Mouse (Mus musculus): ENCODE results near the gene Sult6b2.

Sult6b2 gene

DNA sequence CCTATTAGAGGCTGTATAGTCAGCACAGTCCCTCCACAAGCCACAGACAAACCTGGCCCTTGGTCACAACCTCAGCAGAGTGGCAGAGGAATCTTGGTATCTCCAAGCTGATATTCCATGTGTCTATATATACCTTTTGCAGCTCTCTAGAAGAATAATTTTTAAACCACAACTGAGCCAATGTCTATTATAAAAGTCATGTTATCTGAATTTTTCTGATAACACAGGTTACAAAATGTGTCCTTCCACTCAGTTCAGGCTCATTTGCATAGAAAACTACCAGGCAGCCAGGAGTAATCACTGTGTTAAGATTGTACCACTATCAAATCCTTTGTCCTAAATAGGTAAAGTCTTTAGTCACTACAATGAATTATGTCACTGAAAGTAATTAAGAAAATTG is at the start of gene Sult6b2:
Gene Sult6b2, minus strand, starts transcription at position 101 of the 400 bp plus-strand sequence.
- no peak for DNase-seq (ENCODE audit: low read depth, low spot score)

DNA sequence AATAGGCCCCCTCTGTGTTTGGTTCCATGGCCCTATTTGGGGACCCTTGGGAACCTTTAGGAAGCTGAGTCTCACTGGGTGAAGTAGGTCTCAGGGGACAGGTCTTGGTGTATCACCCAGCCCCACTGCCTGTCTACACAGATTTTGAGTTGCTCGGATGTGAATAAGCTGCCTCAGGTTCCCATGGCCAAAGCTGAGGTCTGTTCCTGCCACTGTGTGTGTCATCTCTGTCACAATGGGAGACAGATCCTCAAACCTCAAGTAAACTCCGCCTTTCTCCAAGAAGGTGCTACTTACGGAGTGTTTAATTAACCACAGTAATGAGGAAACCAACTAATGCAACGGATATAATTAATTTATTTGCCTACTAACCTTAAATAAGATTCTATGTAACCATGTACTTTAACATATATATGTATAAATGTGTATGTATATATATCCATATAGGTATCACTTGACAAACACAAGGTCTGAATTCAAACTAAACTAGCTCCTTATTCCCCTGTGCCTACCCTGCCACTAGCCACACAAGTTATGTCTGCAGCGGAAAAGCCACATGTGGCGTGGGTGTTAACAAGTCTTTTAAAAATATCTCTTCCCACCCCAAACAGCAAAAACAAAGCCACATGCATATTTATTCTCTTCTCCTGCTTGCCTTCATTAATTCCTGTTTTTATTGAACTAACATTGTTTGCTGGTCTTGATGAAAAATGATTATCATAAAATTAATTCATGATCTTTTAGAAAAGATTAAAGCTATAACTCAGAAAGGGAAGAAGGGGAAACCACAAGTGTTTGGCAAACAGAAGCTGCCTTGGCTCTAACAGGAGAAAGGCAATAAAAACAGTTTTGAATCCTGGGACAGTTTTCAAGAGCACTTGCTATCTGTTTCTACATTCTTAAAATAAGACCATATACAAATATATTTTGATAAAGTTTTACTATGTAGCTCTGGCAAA is 48.4 kb upstream of the Sult6b2 start:
- DNase-seq (ENCODE audit: low read depth, low spot score): no peak

DNA sequence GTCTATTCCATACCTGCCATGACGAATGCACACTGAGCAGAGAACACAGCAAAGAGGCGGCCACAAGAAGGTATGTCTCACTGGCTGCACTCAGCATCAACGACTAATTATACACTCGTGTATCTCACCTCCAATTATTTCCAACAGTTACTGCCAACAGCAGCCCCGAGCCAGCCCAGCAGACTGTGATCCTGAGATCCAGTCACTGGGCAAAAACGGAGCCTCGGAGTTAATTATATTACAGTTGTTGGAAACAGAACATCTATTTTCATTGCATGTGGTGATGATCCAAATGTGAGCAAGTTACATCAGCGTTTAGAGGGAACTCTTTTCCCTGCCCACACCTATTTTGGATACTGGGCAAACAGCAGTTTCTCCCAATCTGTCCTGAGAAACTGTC is 46.1 kb upstream of the Sult6b2 start:
- DNase-seq (ENCODE audit: low read depth, low spot score): no peak

DNA sequence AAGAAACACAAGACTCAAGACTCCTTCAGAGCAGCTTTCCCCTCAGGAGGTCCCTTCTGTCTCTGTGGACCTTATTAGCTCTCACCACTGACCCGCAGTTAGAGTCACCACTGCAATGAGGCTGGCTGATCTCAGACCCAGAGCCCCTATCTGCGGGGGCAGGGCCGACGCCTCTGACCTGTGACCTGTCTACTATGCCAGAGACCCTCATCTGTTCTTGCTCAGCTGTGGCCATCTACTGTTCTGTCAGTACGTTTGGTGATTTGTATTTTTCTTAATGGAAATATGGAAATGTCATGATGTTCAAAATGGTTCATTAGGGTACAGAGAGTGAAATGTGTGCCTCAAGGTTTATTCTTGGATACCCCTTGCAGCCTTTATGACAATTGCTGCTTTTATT is 45.0 kb upstream of the Sult6b2 start:
- no peak for DNase-seq (ENCODE audit: low read depth, low spot score)

DNA sequence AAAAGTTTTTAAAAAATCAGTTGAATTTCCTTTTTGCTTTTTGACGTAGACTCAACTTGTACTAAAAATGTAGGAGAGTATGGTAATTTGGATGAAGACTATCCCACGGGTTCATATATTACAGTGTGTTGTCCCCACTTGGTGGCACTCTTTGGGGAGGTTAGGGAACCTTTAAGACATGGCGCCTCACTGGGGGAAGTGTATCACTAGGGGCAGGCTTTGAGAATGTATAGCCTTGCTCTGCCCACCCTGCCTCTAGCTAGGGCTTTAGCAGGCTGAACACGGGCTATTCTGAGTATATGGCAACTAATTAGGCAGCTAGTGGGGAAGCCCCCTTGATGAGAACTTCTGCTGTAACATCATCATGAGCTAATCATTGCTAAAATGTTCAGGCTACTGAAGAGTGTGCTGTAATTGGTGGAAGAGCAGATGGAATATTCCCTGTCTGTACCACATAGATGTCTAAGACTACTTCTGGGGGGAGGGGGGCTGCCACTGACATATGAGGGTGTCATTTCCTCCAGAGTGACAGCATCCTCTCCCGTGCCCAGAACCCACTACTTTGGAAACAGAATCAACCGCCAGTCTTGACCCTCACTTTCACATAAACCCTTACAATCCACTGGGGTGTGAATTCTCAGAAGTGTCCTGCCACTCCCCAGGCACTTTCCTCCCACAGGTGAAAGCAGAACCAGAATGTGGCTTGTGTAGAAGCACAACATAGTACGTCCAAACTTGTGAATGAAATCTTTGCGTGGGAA is 43.8 kb upstream of the Sult6b2 start:
- no peak for DNase-seq (ENCODE audit: low read depth, low spot score)

DNA sequence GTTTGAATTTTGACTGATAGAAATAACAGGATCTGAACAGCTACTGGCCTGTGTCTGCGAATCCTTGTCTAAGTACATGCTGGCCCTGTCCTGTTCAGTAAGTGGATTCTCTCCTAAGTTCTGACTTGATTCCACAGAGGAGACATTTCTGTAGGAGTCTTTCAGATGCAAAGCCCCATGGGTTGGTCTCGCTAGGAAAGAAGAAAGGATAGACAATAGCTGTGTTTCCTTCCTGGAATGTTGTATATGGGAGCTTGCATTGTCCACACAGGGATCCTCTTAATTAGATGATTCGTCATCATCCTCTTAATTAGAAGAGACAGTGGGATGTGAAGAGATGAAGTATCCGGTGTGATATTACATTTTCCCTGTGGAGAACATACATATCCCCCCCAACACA is 42.6 kb upstream of the Sult6b2 start:
- no peak for DNase-seq (ENCODE audit: low read depth, low spot score)

DNA sequence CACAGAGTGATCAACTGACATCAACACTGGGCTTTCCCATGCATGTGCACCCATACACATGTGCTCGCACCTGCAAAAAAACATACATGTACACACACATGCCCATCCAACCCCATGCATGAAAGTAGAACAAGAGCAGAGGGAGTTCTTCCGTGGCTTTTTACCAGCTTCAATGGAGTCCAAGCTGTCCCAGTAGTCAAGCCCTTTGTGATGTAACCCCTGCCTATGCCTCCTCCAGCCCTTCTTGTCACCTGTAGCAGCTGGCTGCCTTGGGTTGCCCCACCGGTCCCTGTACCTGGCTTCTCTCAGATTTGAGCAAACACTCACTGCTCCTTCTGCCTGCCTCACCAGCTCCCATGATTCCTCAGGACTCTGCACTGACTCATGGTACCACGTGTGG is 40.8 kb upstream of the Sult6b2 start:
- no peak for DNase-seq (ENCODE audit: low read depth, low spot score)

DNA sequence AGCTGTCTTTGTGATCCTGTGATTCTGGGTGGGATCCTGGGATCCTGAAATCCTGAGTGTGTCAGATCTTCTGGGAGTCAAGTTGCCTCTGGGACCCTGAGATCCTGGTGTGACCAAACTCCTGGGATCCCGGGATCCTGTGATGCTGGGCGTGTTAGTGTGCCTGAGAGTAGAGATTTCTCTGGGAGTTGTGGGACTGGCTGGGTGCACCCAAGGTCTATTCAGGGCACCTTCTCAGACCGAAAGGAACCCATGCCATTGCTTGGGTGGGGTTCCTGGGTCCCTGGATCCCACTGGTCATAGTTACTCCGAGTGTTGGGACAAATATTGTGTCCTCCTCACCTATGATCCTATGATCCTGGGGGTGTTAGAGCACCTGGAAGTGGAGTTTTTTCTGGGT is 39.8 kb upstream of the Sult6b2 start:
- DNase-seq (ENCODE audit: low read depth, low spot score): no peak

DNA sequence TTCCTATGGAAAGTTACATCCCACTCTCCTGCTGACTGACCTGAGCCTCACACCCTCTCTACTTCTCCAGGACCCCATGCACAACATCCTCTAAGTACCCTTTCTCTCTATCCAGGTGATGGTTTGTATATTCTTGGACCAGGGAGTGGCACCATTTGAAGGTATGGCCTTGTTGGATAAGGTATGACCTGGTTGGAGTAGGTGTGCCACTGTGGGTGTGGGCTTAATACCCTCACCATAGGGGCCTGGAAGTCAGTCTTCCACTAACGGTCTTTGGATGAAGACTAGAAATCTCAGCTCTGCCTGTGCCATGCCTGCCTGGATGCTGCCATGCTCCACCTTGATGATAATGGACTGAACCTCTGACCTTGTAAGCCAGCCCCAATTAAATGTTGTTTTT is 34.2 kb upstream of the Sult6b2 start:
- DNase-seq (ENCODE audit: low read depth, low spot score): no peak

DNA sequence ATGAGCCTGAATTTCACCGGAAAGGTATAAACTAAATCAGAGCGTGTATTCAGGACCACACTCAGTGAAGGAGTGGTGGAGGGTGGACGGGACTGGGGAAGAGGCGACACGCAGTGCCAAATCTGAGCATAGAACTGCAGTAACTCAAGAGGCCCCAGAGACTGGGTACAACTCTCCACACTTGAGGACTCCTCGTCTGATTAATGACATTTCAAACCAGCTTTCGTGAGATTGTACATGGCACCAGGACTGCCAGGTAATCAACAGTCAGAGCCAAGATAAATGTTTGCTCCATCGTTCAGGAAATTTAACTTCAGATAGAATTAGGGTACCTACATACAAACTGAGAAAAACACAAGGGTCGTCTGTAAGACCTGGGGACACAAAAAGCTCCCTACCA is 33.0 kb upstream of the Sult6b2 start:
- DNase-seq (ENCODE audit: low read depth, low spot score): no peak

DNA sequence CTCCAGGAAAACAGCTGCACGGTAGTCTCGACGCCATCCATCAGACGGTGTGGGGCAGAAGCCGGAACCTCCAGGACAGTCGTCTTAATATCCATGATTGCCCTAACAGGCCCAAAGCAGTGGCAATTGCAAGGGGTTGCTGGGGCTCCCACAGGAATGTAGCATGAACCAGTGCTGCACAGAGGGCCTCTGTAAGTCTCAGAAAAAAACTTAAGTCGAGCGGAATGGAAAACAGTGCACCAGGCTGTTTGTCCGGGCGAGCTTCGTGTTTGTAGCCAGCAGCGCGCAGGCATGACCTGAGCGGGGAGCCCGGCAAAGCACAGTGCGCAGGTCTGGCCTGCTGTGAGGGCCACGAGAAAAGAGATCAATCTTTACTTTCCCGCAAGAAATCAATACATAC is 31.4 kb upstream of the Sult6b2 start:
- DNase-seq (ENCODE audit: low read depth, low spot score): no peak

DNA sequence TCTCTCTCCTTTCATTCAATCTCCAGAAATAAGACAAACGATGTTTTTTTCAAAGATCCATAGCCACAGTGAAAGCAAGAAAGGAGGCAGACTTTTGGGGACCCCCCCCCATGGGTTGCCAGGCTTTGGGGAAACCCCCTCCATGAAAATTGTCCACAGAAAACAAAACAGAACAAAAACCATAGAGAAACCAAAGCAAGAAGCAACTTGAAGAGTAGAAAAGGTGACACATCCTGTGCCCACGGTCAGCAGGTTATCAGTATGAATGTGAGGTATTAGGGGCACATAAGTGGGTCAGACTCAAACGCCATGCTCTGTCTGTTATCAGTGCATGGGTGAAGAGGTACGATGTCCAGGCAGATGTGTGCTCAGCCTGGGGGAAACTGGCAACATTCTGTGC is 30.6 kb upstream of the Sult6b2 start:
- DNase-seq (ENCODE audit: low read depth, low spot score): no peak

DNA sequence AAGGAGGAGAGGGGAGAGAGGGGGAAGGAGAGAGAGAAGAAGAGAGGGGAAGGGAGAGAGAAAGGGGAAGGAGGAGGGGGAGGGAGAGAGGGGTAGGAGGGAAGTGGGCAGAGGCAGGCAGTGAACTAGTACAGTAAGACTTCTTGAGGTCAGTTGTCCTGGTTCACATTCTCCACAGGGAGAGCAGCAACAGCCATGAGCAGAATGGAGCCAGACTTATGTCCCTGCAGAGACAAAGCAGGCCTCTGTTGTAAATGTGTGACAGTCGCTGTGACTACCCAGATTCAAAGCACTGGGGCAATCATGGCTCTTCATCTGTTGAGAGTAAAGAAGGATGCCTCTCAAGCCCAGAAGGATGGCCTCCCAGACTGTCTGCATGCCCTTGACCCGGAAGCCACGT is 27.4 kb upstream of the Sult6b2 start:
- DNase-seq (ENCODE audit: low read depth, low spot score): no peak

DNA sequence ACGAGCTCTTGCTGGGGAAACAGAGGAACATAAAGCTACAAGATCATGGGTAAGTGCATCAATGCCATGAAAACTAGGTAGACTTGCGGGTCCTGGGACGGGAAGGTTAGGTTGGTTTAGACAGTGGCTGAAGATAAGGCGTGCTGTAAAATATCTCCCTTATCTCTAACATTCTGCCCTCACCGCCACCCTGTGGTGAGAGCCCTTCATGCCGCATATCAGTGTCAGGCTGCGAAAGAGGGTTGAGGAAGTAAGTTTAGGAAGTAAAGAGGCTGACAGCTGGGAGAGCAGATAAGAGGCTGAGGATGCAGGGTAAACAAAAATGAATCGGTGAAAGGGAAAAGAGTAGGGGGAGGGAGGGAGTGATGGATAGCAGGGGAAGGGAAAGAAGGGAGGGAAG is 26.9 kb upstream of the Sult6b2 start:
- no peak for DNase-seq (ENCODE audit: low read depth, low spot score)

DNA sequence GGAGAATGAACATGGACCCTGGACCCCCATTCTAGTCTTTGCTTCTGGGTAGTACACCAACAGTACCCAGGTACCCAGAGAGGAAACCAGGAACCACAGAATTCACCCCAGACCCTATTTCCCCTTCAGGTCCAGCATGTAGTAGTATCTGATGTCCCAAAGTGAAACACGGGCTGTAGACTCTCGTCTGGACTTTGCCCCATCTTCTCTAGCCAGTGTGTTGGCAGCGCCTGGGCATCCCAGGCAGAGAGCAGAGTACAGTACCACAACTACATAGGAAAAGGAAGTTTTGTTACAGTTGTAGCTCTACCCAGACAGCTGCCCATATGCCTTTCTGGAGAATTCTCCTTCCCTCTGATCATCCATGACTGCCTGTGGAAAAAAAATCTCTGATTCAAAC is 25.9 kb upstream of the Sult6b2 start:
- DNase-seq (ENCODE audit: low read depth, low spot score): no peak

DNA sequence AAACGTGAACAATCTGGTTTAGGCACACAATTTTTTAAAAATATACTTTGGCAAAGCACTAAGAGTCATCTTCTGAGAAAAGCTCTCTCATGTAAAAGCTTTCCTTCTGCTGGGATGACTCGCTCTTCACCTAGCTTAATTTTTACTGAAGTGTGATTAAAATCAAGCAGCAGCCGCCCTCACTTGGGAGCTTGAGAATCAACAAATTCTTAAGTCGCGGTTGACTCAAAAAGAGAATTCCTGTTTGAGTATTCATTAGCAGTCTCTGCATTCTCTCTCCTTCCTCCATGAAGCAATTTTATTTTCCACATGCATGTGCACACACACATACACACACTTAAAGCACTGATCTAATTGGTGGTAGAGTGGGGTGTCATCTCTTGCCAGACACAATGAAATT is 21.1 kb upstream of the Sult6b2 start:
- no peak for DNase-seq (ENCODE audit: low read depth, low spot score)

DNA sequence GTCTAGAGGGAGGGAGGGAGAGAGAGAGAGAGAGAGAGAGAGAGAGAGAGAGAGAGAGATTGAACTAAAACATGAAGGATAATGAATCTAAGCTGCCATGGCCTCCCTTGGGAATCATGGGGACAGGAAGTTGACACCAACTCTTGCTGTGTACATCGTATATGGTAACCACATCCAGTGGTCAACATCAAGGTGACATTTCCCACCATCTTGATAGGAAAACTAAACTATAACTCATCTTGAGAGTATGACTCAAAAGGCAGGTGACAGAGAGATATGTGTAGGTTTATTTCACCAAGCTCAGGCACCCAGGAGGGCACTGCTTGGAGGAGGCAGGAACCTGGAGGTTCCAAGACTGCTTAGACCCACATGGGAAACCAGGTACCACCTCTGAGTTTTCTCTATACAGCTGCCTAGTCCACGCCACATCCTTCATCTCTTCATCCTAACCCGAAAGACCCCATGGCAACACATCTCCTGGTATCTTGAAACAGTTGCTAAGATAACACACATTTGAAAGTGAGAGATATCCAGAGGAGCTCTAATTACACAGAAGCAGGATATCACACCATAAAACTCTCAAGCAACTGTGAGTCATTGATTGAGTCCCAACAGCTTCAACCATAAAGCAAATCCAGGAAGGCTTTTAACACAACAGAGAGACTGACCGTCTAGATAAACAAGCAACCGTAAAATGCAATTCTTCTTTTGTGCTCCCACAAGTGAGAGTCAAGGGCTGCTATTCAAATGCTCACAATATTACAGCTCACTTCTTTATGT is 18.9 kb upstream of the Sult6b2 start:
- no peak for DNase-seq (ENCODE audit: low read depth, low spot score)

DNA sequence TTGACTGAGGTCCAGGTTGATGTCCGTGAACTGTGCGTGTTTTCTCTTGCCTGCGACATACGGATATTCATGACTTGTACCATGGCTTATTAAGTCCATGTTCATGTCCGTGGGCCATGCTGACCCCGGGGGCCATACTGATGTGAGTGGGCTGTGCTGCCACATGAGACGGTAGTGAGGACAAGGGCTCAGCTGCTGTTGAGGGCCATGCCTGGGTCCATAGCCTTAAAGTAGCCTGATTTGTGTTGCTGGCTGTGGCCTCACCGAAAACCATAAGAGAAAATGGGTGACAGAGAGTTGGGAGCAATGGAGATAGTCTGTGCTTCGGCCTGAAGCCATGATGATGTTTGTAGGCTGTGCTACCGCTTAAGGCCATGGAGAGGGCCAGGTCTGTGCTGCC is 14.0 kb upstream of the Sult6b2 start:
- DNase-seq (ENCODE audit: low read depth, low spot score): no peak

DNA sequence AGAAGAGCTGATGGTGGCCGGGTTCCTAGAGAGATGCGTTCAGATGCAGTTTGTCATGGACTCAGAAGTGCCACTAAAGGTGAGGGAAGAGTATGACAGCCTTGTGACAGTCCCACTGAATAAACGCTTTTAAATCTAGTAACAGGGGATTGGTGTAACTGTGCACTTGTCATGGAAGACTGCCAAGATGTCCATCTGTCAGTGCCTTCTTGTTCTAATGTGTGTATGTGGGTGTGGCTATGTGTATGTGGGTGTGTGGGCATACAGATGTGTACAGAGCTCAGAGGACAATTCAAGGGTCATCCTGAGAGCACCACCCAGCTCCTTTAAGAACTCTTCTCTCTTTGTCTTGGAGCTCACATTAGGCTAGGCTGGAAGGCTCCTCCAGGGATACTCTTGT is 11.2 kb upstream of the Sult6b2 start:
- DNase-seq (ENCODE audit: low read depth, low spot score): peak; percentile 19

DNA sequence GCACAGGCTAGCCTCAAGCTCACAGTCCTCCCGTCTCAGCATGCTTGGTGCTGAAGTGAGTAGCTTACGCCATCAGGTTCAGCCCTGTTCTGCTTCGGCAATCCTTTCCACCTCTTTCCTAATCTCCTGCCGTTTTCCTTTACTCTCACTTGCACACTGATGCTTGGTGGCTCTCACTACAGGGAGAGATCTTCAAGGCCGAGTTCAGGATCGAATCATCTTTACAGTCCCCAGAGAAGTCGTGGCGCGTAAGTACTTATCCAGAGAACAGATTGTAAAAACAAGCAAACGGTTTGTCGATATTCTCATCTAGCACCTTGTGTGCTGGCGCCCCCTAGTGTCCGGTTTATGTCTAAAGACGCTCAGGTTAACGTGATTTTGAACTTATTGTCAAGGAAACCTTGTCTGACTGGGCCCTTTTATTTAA is 10.2 kb upstream of the Sult6b2 start:
- peak; percentile 95 for DNase-seq (ENCODE audit: low read depth, low spot score)

DNA sequence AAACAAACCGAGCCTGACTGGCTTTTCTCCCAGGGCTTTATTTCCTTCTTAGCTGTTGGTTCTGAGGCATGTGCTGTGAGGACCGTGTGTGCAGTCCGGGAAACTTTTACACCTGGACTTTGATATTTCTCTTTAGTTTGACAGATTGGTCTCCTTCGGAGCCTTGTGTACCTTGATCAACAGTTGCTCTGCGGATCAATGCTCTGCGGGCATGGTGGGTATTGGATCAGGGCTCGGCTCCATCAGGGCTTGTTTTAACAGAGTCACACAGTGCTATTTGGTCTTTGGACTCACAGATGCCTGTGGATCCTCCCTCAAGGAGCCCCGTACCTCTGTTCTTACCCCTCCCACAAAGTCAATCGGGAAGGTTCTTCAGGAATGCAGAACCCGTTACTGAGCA is 9.7 kb upstream of the Sult6b2 start:
- peak; percentile 27 for DNase-seq (ENCODE audit: low read depth, low spot score)

DNA sequence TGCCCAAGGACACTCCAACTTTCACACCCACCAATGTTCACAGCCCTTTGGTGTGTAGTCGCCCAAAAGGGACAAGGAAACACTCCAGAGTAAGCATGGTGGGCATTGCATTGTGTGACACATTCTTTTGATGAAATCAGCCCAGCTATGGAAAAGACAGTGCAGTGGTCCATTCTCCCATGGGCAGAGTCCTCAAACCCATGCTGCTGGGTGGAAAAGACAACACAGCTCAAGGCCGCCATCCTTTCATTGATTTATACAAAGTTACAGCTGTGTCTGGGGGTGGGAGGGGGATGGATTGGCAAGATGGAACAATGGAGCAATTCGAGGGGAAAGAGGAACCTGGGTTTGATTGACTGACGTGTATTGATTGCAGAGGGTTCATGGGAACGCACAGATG is 8.7 kb upstream of the Sult6b2 start:
- no peak for DNase-seq (ENCODE audit: low read depth, low spot score)

Measured in ES-CJ7 (cell line).